Mouse (Mus musculus) CH12.LX (cell line): ENCODE data around the gene Krtap15. TPM values are rescaled to one million over a fixed set of nuclear protein-coding genes. Genes with fewer than 3 reads are reported as not detected.

ENCODE experiments used
- DNase-seq: peaks from one replicate; pipeline ENCODE4 v3.0.0-alpha.2; 2013; ENCODE audit errors: extremely low read depth
- H3K27ac ChIP-seq: 2 replicates; pipeline ENCODE4 v1.5.1; 2012; ENCODE audit warnings: low read depth, mild to moderate bottlenecking, control low read depth, moderate library complexity; ENCODE audit not compliant: insufficient read depth
- H3K27me3 ChIP-seq: replicated peaks from 2 replicates; pipeline ENCODE3; 2012; ENCODE audit warnings: inconsistent platforms
- H3K36me3 ChIP-seq, 2 experiments: replicated peaks in 1 of 2; 2 replicates each; pipeline versions ENCODE3 to v1.6.1; 2012; ENCODE audit warnings: inconsistent platforms in 1 of 2, low read length in 1 of 2, mild to moderate bottlenecking in 1 of 2, mixed read lengths in 1 of 2, moderate library complexity in 1 of 2; ENCODE audit not compliant: control insufficient read depth in 1 of 2, insufficient read depth in 1 of 2
- H3K4me1 ChIP-seq, 2 experiments: 2 replicates each; pipeline ENCODE4 v1.6.1; 2012; ENCODE audit warnings: inconsistent platforms in 1 of 2, moderate library complexity in 1 of 2; ENCODE audit not compliant: insufficient read depth in 2 of 2, control insufficient read depth in 1 of 2
- H3K4me2 ChIP-seq: 2 replicates; pipeline ENCODE4 v1.6.1; 2012; ENCODE audit warnings: low read depth, mild to moderate bottlenecking, control low read depth; ENCODE audit not compliant: poor library complexity, insufficient read depth, severe bottlenecking
- H3K4me3 ChIP-seq, 3 experiments: fragments of 150-350 bp in 1 of 3; sonication (generic) in 1 of 3; replicated peaks in 1 of 3; 2 replicates each; pipeline versions ENCODE3 to v1.5.1; 2011 to 2012; ENCODE audit warnings: low read depth in 2 of 3, low read length in 2 of 3, mild to moderate bottlenecking in 2 of 3, moderate library complexity in 2 of 3, control low read depth in 1 of 3, improper control_type of control experiment in 1 of 3, inconsistent platforms in 1 of 3, mixed read lengths in 1 of 3; ENCODE audit not compliant: poor library complexity in 1 of 3
- H3K79me2 ChIP-seq: replicated peaks from 2 replicates; pipeline ENCODE4 v1.6.1; 2012; ENCODE audit warnings: mild to moderate bottlenecking, moderate library complexity; ENCODE audit not compliant: control insufficient read depth, poor library complexity, insufficient read depth, severe bottlenecking; ENCODE audit errors: extremely low read depth
- H3K9ac ChIP-seq: 2 replicates; pipeline ENCODE4 v1.6.1; 2012; ENCODE audit warnings: low read depth, mild to moderate bottlenecking, control low read depth, moderate library complexity; ENCODE audit not compliant: insufficient read depth
- H3K9me3 ChIP-seq: replicated peaks from 2 replicates; pipeline ENCODE3; 2012; ENCODE audit warnings: low read length, inconsistent platforms, mixed read lengths
- E2F4 ChIP-seq: IDR thresholded peaks from 2 replicates; pipeline ENCODE4 v1.6.1; 2011; ENCODE audit warnings: low read depth, low read length, improper control_type of control experiment; ENCODE audit not compliant: insufficient replicate concordance
- ELF1 ChIP-seq: IDR thresholded peaks from 2 replicates; pipeline ENCODE4 v1.6.1; 2014; ENCODE audit warnings: low read depth, mild to moderate bottlenecking, inconsistent platforms, low read length, improper control_type of control experiment
- ETS1 ChIP-seq: conservative IDR thresholded peaks from 2 replicates; pipeline ENCODE4 v1.6.1; 2012; ENCODE audit warnings: low read depth, mild to moderate bottlenecking, inconsistent platforms, low read length, improper control_type of control experiment, moderate library complexity
- GABPA ChIP-seq: IDR thresholded peaks from 2 replicates; pipeline ENCODE4 v1.6.1; 2012; ENCODE audit warnings: low read depth, low read length, improper control_type of control experiment, inconsistent platforms; ENCODE audit not compliant: insufficient replicate concordance
- HCFC1 ChIP-seq: IDR thresholded peaks from 2 replicates; pipeline ENCODE4 v1.6.1; 2012; ENCODE audit warnings: low read depth, mild to moderate bottlenecking, inconsistent platforms, low read length, improper control_type of control experiment
- MAFK ChIP-seq: IDR thresholded peaks from 2 replicates; pipeline ENCODE4 v1.6.1; 2011; ENCODE audit warnings: low read length, improper control_type of control experiment; ENCODE audit not compliant: insufficient replicate concordance
- MAX ChIP-seq: IDR thresholded peaks from 2 replicates; pipeline ENCODE4 v1.6.1; 2011; ENCODE audit warnings: low read length, improper control_type of control experiment
- MAZ ChIP-seq: IDR thresholded peaks from 2 replicates; pipeline ENCODE4 v1.6.1; 2012; ENCODE audit warnings: low read depth, mild to moderate bottlenecking, inconsistent platforms, low read length, improper control_type of control experiment, moderate library complexity
- MEF2A ChIP-seq: IDR thresholded peaks from 2 replicates; pipeline ENCODE4 v1.6.1; 2014; ENCODE audit warnings: low read depth, mild to moderate bottlenecking, inconsistent platforms, low read length, improper control_type of control experiment, borderline replicate concordance
- MXI1 ChIP-seq: IDR thresholded peaks from 2 replicates; pipeline ENCODE4 v1.6.1; 2011; ENCODE audit warnings: mild to moderate bottlenecking, low read depth, low read length, improper control_type of control experiment
- MYC ChIP-seq: IDR thresholded peaks from 2 replicates; pipeline ENCODE4 v1.6.1; 2011; ENCODE audit warnings: low read depth, mild to moderate bottlenecking, improper control_type of control experiment, low read length
- NELFE ChIP-seq: IDR thresholded peaks from 2 replicates; pipeline ENCODE4 v1.6.1; 2011; ENCODE audit warnings: low read depth, low read length, improper control_type of control experiment
- PAX5 ChIP-seq: IDR thresholded peaks from 2 replicates; pipeline ENCODE4 v1.6.1; 2012; ENCODE audit warnings: low read length, inconsistent platforms, mixed read lengths
- POLR2AphosphoS2 ChIP-seq: IDR thresholded peaks from 2 replicates; pipeline ENCODE4 v1.6.1; 2011; ENCODE audit warnings: low read depth, low read length, improper control_type of control experiment
- RAD21 ChIP-seq: IDR thresholded peaks from 2 replicates; pipeline ENCODE4 v1.6.1; 2011; ENCODE audit warnings: low read depth, mild to moderate bottlenecking, low read length, improper control_type of control experiment, moderate library complexity
- RCOR1 ChIP-seq: conservative IDR thresholded peaks from 2 replicates; pipeline ENCODE4 v1.6.1; 2012; ENCODE audit warnings: low read depth, mild to moderate bottlenecking, inconsistent platforms, low read length, improper control_type of control experiment
- SMC3 ChIP-seq: IDR thresholded peaks from 2 replicates; pipeline ENCODE4 v1.6.1; 2011; ENCODE audit warnings: low read depth, low read length, improper control_type of control experiment
- UBTF ChIP-seq: IDR thresholded peaks from 2 replicates; pipeline ENCODE4 v1.6.1; 2012; ENCODE audit warnings: low read depth, mild to moderate bottlenecking, inconsistent platforms, low read length, improper control_type of control experiment, moderate library complexity
- USF1 ChIP-seq: IDR thresholded peaks from 2 replicates; pipeline ENCODE4 v1.6.1; 2014; ENCODE audit warnings: low read depth, mild to moderate bottlenecking, inconsistent platforms, low read length, improper control_type of control experiment
- USF2 ChIP-seq: conservative IDR thresholded peaks from 2 replicates; pipeline ENCODE4 v1.6.1; 2011; ENCODE audit warnings: low read depth, low read length, improper control_type of control experiment
- ZC3H11A ChIP-seq: IDR thresholded peaks from 2 replicates; pipeline ENCODE4 v1.6.1; 2012; ENCODE audit warnings: low read depth, mild to moderate bottlenecking, inconsistent platforms, low read length, improper control_type of control experiment
- ZKSCAN1 ChIP-seq: IDR thresholded peaks from 2 replicates; pipeline ENCODE4 v1.6.1; 2012; ENCODE audit warnings: low read depth, inconsistent platforms, low read length, improper control_type of control experiment, borderline replicate concordance
- dilution Hi-C: fragments of 300-500 bp; cut with MboI; formaldehyde crosslinking; loops from 2 replicates; pipeline ENCODE4 v1.14.3; 2020; ENCODE audit warnings: low sequenced_read_pairs; ENCODE audit not compliant: extremely low pct_unique_long_range_greater_than_20kb, extremely low pct_ligation_motif_present
- in situ Hi-C: fragments of 300-500 bp; cut with MboI; formaldehyde crosslinking; loops from 3 replicates; pipeline ENCODE4 v1.14.3; 2019; ENCODE audit warnings: low sequenced_read_pairs, low pct_ligation_motif_present, low pct_unique_long_range_greater_than_20kb, mixed read lengths
- polyA plus RNA-seq: library from polyadenylated mRNA; unstranded; fragments of >175 nt; gene quantifications from 2 replicates; pipeline ENCODE4 v1.2.1, GENCODE M21; 2012; ENCODE audit warnings: low read depth; ENCODE audit not compliant: insufficient read length
- total RNA-seq, 2 experiments: library from RNA; depleted of rRNA; stranded (reverse); fragments of 300-350 nt in 1 of 2; fragments of >200 nt in 1 of 2; gene quantifications; 2 replicates each; pipeline ENCODE4 v1.2.3; 2012 to 2014

The Krtap15 gene
- total and polyA plus RNA-seq, 3 experiments: not detected

DNA sequence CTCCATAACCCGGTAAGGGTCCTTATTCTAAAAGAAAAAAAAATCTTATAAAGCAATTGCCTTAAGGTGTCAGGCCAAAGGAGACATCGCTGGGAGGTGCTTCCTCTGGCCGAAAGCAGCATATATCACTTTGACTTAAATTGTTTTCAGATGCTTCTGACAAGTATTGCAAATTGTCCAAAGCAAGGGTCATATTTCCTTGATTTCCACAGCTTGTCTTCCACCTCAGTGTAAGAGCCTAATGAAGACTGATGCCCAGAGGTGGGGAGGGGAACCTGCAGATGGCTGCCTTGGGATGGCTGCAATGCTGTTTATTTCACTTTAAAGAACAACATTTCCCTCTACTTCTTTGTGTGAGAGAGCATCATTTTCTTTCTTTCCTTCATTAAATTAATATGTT lies 7.0 kb downstream of the Krtap15 start:
- no peak for DNase-seq
- Histone ChIP-seq H3K4me3 (no peak overlapping the region), H3K27me3 (no peaks in the 10 kb centered on the region), H3K79me2 (no peaks in the 10 kb centered on the region), H3K27ac (no peak overlapping the region), H3K9me3 (peaks cover 47% of the 10 kb centered on the region), H3K4me1 (no peaks in the 10 kb centered on the region), H3K4me2 (no peak overlapping the region), H3K36me3 (no peaks in the 10 kb centered on the region), H3K9ac (no peak overlapping the region)
- TF ChIP-seq NELFE: no peak
- TF ChIP-seq SMC3: no peak
- no peak for TF ChIP-seq MAZ
- TF ChIP-seq MAFK: no peak
- no peak for TF ChIP-seq ELF1
- TF ChIP-seq GABPA: no peak
- no peak for TF ChIP-seq ZKSCAN1
- TF ChIP-seq UBTF: no peak
- TF ChIP-seq MEF2A: no peak
- no peak for TF ChIP-seq ZC3H11A
- TF ChIP-seq HCFC1: no peak
- in situ Hi-C loops (no loop called here), dilution Hi-C loops (no loop called here)

GRCm38 (mm10) chr16:88847363-88847762 lies 27.3 kb downstream of the Krtap15 start:
- H3K27me3 ChIP-seq: no peaks in the 10 kb centered on the region

More at GRCm38 (mm10) chr16:88847363-88847762, 27.3 kb downstream of the Krtap15 start:
- in situ Hi-C loops: no loop called here
- Histone ChIP-seq H3K36me3 (no peaks in the 10 kb centered on the region), H3K9me3 (peaks cover 48% of the 10 kb centered on the region), H3K4me3 (no peak overlapping the region), H3K79me2 (no peaks in the 10 kb centered on the region), H3K4me2 (no peak overlapping the region), H3K27ac (no peak overlapping the region), H3K4me1 (no peaks in the 10 kb centered on the region), H3K9ac (no peak overlapping the region)
- TF ChIP-seq PAX5: no peak
- TF ChIP-seq USF1: no peak
- TF ChIP-seq MYC: no peak
- no peak for TF ChIP-seq E2F4
- no peak for TF ChIP-seq ETS1
- TF ChIP-seq RAD21: no peak
- TF ChIP-seq ZC3H11A: no peak
- TF ChIP-seq POLR2AphosphoS2: no peak
- no peak for TF ChIP-seq USF2
- TF ChIP-seq MAX: no peak
- no peak for TF ChIP-seq MXI1
- no peak for TF ChIP-seq RCOR1
- DNase-seq: no peak
- dilution Hi-C loops: no loop called here
